Mouse (Mus musculus) urinary bladder, postnatal 10 days (tissue): ENCODE results near the gene Ace.

Experiments used
- DNase-seq: peaks from one replicate; pipeline ENCODE4 v3.0.0; 2022; ENCODE audit warnings: low spot score

The Ace gene

DNA sequence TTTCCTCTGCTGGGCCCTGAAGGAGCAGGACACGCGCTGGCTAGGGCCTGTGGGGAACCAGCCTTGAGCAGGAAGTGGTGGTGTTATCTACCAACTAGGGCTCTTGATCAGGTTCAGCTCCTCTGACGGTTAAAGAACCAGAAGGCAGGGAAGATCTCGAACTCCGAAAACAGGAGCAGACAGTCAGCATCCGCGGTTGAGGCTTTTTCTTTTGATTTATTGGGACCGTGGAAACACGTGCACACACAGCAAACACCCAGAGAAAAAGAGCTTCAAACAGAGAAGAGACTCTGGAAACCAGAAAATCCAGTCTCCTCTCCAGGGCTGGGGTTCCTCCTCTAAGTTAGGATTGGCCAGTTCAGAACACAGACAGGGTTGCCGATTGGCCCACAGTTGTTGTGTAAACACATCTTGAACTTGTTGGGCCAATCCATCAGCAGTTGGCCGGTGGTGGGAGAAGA is 21.0 kb upstream of the Ace start:
- no peak for DNase-seq

DNA sequence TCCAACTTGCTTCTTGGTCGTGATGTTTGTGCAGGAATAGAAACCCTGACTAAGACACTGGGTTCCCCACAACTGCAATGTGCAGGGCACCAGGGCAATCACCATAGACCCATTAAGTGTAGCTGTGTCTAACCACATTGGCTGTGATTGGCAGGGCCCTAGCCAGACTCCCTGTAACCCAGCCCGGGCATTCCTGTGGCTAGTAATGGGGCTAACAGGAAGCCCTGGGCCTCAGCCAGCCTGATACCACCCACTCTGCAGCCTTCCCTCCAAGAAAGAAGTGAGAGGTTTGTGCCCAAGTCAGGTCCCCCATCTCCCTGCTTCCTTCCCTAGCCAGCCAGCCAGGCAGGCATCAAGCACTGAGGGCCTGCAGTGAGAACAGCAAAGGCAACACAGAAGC is 19.5 kb upstream of the Ace start:
- no peak for DNase-seq

DNA sequence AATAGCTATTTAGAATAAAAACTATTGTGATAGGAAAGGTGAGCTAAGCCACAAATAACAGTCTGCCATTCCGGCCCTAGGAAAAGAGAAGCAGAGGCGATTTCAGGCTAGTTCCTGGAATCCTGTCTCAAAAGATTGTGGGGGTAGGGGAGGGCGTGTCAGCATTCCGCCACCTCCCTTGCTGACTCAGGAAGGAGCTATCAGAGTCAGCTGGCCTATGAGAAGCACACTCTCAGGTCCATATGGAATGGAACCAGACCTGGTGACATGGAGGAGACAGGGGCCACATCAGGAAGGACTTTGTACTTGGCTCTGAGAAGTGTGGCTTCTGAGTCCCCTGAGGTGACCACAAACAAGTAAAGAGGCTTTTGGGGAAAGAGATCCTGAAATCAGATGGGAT is 17.2 kb upstream of the Ace start:
- DNase-seq: no peak

DNA sequence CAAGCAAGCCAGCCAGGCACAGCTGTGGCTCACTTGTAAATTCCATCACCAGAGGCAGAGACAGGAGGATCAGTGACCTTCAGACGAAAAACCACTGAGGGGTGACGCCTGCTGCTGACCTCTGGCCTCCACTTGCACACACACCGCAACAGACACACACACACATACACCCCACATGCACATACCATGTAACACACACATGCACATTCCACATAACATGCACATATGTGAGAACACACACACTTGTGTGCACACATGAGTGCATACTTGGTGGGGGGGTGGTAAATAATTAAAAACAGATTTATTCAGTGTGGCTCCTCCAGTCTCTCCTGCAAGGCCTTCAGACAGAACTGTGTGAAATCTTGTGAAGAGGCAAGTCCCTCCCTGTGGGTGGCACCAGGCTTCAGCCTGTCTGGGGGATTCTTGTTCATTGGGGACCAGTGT is 16.1 kb upstream of the Ace start:
- DNase-seq: no peak

DNA sequence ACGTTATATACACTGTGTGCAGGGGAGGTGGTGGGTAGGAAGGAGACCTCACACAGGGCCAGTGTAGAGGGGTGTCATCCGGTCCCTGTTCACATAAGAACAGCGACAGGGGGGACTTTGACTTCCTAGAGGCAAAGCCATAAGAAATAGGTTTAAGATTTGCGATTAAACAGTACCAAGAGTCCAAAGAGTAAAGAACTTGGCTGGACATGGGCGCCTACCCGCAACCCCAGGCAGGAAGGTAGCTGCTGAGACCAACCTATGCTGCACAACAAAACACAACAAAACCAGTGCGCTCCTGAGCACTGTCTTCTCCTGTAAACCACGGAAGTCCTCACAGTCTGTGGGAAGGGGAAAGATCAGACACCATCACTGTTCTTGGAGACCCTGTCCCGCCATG is 15.6 kb upstream of the Ace start:
- DNase-seq: no peak

DNA sequence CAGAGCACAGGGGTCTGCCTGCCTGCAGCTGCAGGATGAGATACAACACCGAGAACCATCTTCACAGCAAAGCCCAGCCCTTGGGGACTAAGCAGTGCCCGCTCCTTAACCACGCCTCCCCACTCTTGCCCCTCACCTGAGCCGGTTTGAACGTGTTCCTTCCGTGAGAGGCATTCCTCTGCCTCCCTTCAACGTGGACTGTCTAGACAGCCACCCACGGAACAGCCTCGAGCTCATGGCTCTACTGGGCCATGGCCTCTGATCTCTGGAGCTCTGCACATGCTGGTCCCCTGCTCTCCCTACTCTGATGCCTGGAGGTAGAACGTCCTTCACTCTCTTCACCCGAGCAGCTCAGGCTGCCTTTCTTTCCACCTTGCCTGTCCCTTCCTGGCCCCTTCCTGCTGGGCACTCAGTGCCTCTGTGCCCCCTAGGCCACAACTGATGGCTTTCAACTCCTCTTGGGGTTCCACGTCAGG is 14.8 kb upstream of the Ace start, which contains the start of gene Cyb561:
Gene Cyb561 (minus strand): TSS at position 426 of the 476 bp plus-strand sequence.
- DNase-seq: no peak

DNA sequence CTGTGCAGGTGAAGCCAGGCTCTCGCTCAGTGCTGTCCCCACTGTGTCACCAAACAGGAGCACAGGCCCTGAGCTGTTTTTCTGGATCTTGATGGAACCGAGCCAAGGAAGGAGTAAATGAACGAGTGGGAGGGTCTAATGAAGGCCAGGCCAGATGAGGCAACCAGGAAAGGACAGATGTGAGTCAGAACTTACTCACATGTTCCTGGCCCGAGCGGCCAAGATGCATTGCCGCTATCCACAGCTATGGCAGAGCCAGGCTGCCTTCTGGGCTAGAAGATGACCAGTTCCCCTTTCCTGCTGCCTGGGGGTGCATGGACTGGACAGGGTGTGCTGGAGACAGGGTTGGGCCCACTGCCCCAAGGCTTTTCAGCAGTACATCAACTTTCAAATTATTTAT is 14.3 kb upstream of the Ace start:
- no peak for DNase-seq

DNA sequence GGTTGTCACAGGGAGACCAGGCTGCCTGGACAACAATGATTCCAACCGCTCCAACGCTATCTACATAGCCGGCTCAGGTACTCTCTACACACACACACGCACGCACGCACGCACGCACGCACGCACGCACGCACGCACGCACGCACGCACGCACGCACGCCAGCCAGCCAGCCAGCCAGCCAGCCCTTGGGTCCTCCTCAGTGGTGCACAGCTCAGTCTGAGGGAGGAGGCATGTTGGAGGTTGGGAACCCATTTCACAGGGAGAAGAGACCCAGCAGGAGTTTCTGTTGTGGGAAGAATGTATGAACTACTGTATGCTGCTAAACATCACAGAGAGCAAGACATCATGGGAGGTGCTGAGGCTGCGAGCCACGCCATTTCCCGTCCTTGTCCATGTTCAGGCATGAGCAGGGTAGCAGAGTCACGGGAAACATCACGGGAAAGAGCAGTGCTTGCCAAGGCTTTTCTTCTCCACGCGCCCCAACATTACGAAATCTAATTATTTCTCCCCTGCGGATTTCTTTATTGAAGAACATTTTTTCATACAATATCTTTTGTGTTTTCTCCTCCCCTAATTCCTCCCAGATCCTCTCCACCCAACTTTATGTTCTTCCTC is 11.8 kb upstream of the Ace start:
- no peak for DNase-seq

DNA sequence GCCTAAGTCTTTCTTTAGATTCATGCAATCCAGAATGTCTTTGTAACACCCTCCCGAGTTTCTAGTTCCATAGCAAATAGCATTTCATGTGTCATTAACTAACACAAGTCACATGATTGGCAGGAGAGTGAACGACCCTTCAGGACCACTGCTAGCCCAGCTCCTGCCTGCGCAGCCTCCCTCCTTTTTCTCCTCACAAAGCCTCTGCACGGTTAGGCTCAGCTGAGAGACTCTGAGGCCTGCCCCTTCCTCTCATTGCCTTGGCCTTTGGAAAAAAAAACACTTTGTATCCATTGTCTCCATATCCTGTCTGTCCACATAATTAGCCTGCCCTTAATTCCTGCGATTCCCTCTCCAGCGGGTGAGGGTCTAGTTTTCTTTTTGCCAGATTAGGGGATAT is 10.2 kb upstream of the Ace start:
- no peak for DNase-seq

DNA sequence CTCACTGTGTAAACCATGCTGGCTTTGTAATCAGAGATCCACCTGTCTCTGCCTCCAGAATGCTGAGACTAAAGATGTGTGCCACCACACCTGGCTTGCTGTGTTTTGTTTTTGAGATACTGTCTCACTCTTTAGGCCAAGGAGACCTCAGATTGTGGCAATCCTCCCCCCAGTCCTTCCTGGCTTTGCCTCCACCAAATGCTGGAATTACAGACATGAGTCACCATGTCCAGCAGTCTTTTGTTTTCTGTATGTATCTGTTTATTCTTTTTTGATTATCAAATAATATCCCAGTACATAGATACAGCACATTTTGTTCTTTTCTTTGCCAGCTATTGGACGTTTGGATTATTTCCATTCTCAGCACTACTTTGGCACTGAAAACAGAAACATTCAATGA is 9.2 kb upstream of the Ace start:
- DNase-seq: no peak

DNA sequence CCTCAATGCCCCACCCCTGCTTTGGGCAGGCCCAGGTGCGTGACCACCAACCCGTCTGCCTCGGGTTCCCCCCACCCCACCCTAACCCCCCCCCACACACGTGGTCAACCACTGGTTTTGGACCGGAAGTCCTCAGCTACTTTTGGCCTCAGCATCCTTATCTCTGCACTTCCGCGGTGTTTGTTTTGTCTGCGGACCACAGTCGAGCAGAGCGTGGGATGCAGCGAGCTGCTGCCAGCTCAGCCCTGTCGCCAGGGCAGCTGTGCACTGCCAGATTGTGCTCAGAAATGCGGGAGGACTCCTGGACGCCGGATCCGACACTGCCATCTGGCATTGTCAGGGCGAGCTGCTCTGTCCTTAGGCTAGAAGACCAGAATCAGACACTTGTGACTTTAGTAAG is 8.4 kb upstream of the Ace start:
- no peak for DNase-seq

DNA sequence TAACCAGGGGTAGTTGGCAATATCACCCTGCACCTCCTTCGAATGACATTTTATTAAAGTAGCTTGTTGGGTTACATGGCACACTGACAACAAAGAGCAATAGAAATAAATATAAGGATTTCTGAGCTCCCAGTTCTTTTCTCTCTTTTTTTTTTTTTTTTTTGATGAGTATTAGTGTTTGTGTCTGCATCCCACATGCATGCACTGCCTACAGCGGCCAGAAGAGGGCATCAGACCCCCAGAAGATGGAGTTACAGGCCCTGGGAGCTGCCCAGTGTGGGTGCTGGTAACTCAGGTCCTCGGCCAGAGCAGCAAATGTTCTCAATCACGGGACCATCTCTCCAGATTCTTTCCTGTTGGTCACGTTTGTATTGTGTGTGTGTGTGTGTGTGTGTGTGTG is 3.1 kb upstream of the Ace start:
- no peak for DNase-seq

DNA sequence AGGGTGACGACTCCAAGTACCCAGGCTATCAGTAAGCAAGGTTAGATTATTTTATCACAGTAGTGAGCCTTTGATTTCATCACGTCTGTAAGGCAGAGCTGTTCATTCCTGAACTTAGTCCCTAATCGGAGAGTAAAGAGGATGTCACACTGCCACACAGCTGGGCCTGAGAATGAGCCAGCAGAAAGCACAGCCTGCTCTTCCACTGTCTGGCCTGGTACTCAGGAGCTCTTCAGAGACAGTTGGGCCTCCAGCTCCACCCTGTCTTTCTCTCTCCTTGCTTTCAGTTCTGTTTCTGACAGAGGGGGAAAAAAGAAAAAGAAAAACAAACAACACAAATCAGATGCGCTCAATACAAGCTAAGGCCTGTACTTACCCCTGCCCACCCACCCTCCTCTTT is 1.5 kb upstream of the Ace start:
- no peak for DNase-seq

DNA sequence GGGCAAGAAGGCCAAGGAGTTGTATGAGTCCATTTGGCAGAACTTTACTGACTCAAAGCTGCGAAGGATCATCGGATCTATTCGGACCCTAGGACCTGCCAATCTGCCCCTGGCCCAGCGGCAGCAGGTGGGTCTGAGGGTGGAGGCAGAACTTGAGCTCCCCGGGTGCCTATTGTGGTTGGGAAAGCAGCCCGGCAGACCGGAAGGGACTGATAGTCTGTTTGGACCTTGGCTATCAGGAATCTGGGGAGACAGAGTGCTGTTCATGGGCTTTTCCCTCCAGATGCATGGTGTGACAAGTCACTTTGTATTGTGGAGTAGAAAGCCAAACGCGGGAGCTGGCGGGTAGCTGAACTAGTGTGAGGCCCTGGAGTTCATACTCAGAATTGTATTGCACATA is 1.2 kb downstream of the Ace start:
- DNase-seq: no peak

DNA sequence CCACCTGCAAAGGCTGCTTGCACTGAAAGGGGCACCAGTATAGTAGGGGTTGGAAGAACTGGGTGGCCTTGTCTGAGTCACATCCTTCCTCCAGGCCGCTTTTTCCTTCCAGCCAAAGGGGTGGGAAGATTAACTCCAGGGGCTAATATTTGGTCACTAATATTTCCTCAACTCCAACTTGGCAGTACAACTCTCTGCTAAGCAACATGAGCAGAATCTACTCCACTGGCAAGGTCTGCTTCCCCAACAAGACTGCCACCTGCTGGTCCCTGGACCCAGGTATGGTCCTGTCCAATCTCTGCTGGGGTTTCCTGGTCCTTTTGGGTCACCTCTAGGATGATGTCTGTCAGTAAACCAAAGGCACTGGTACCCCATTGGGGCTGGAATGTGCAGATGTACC is 1.8 kb downstream of the Ace start:
- no peak for DNase-seq

DNA sequence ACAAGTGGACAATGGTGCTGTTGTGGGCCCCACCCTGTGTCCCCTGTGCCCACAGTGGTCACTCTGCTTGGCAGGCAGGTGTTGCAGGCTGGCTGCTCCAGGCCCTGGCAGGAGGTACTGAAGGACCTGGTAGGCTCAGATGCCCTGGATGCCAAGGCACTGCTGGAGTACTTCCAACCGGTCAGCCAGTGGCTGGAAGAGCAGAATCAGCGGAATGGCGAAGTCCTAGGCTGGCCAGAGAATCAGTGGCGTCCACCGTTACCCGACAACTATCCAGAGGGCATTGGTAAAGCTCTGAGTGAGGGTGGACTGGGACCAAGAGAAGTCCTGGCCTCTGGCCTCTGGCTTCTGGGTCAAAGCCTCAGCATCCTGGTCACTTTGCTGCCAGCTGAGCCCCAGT is 6.8 kb downstream of the Ace start:
- no peak for DNase-seq

DNA sequence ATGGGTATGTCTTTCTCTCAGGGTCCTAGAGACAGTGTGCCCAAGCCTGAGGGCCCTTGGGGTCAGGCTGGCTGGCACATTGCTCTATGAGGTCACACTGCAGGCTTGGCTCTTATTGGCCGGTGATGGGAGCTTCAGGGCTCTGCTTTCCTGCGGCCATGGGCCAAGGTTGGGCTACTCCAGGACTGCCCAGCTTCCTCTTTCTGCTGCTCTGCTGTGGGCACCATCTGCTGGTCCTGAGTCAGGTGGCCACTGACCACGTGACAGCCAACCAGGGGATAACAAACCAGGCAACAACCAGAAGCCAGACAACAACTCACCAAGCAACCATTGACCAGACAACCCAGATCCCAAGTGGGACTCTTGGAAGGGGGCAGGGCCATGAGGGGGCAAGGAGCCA is 7.3 kb downstream of the Ace start:
- DNase-seq: no peak

DNA sequence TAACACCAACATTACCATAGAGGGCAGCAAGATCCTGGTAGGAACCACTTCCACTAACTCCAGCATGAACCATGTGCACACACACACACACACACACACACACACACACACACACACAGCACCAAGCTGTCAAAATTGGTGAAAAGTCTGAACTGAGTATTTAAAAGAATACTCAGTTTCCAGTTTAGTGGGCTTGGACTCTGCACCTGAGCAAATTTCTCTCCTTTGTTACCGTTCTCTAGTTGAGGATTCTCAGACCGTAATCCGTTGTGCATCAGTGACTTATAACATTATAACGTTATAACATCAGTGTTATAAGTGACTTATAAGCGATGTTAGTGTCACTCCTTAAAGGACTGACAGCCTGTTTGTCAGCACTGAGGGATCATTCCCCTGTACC is 7.9 kb downstream of the Ace start:
- no peak for DNase-seq

DNA sequence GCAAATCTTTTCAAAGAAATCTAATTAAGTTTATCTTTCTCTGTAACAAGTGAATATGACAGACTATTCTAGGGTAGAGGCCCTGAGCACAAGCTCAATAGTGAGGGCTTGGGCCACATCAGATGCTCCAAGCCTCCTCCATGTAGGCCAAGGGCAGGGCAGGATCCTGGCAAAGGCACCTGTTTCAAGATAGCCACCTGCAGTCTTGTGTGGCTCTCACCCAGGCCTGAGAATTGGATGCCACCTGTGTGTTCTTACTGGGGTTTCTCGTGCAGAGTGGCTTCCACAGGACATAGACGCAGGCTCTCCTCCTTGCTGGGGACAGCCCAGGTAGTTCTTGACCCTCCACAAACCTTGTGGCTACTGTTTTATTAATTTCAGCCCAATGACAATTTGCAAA is 10.5 kb downstream of the Ace start:
- no peak for DNase-seq

DNA sequence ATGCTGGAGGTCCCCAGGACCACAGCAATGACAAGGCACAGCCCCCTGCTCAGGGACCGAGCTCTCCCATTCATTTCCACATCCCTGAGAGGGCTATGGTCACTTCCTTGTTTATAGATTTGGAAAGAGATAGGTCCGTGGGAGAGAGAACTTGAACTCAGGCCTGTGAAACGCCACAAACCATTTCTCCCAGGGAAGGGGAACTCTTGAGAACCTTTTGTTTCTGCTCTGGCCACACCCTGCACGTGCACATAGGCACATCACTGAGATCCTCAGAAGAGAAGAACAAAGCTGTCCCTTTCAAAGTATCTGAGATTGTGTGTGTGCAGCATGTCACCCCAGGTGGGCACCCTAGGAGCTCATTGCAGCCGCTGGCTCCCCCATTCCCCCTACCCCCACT is 10.9 kb downstream of the Ace start:
- no peak for DNase-seq

DNA sequence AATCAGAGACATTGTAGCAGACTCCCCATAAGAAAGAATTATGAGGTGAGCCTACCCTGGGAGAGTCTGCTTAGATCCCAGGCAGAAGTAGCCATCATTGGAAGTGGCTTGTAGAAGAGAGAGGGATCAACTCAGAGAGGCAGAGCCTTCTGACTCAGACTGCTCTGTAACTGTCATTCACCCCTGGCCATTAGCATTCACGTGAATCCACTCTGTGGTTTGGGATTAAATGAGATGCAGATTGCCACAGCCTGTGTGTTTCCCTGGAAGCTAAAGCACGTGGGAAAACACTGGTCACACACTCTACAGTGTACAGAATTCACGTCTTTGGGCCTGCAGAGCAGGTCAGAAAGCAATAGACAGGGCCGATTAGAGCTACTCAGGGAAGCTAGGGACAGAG is 16.7 kb downstream of the Ace start:
- no peak for DNase-seq

DNA sequence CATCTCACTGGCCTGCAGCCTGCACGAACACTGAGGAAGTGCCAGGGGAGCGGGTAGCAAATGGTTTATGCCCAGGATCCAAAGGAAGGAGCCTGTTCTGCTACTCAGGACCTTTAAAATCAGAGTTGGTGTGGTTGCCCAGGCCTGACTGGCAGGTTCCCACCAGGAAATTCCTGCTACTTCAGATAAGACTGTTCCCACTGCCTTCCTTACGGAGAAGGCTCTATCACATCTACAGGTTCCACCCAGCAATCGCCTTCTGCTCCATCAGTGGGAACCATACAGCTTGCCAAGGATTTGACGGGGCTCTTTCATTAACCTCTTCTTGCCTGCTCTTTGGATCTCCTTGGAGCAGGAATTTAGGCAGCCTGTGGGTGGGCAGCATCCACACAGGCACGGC is 19.7 kb downstream of the Ace start:
- no peak for DNase-seq

DNA sequence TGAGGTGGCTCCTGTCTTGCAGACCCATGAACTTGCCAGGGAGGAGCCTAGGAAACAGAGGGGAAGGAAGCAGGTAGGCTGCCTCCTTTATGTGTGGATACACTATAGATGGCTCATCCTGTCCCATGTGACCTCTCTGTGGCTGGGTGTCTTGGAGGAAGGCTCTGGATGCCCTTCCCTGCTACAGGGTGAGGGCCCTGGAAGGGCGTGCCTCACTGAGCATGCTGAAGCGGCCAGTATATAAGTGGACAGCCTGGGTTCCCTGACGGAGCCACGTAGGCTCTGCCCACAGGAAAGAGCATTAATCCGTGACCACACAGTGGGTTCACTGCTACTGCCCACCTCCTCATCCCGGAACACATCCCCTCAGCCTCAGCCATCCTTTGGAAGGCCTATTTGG is 21.7 kb downstream of the Ace start:
- DNase-seq: no peak

DNA sequence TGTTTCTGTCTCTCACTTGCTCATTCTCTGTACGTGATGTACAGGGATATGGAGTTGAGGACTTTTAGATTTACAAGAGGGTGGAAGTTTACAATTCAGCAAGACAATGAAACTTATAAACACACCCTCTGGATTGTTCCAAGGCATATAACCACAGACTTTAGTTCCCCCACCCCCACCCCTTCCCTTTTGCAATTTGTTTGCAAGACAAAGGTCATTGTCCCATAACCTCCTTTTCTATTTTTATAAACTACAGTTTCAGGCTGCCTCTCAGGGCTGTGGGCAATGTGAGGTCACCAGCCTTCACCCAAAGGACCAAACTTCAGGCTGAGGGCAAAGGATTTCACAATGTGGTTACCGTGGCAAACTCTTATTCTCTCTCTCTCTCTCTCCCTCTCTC is 22.5 kb downstream of the Ace start:
- DNase-seq: no peak

DNA sequence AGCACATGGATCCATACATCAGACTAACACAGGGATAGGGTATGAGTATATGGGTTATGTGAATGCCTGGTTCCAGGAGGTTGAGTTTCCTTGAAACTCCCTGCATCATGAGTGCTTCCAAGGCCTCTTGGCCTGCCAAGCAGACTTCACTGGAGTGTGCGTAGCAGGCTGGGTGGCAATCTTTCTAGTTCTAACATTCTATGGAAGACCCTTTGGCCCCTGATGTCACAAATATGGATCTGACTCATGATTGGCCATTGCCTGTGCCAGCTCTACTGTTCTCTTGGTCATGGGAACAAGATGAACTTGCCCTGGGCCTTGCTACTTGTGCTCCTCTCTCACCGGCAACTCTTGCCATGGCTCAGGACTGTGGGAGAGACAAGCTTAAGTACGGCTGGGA is 26.6 kb downstream of the Ace start, which contains the start of gene Ace3:
Gene Ace3 (plus strand): TSS at position 301 of the 400 bp plus-strand sequence.
- DNase-seq: no peak
